21 mouse cellular contexts compared by ENCODE assay signal in the genomic region with DNA sequence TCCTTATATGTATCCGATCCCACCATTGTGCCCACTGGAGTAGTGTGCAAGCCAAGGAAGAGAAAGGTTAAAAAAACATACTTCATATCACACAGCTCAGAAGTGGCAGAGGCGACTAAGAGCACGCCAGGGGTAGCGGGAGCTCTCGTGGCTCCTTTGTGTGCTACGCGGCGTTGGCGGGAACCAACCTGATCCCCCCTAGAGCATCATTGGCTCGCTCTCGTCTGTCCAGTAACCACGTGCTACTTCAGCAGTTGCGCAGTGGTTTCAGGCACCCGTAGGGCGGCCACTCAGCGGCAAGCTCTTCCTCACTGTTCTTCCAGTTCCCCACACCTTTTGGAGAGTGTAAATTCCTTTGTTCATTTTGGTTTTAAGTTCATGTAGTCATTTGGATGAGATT.
DNase-seq lines count a peak whose midpoint lies in the region; TF ChIP-seq lines count a peak whose summit lies in the region.
"Had no signal": no experiment of that assay in that cellular context is flagged by ENCODE, and none has a peak within 500 bp of the region (broad histone marks: within the 10 kb centered on the region; RNA-seq: fewer than 3 reads in every experiment).

No protein-coding gene starts in this region.

- peaks cover 5% of the 10 kb centered on the region for H3K4me1 ChIP-seq in testis, adult 2 months (ENCODE audit: control insufficient read depth, insufficient read depth, low read length)
- H3K4me1 ChIP-seq: forebrain, embryonic 13.5 days had no signal

- intact Hi-C loops in heart, postnatal 25 days (cut with DNase I), result no loop called here
- intact Hi-C loops in left cerebral cortex, postnatal 14 days (cut with DNase I), result loop anchor here (10.0 kb wide), 1 partner anchor 394 kb away; no protein-coding TSS in a partner anchor

- H3K4me3 ChIP-seq in testis, adult 2 months (ENCODE audit: control insufficient read depth, low read depth, low read length), result peak overlapping the region; percentile 43
- H3K4me3 ChIP-seq: embryonic facial prominence, embryonic 10.5 days; embryonic facial prominence, embryonic 12.5 days; forebrain, embryonic 13.5 days; forebrain, embryonic 15.5 days had no signal

- H3K36me3 ChIP-seq in testis, adult 2 months (ENCODE audit: control insufficient read depth, insufficient read depth, low read length), result no peaks in the 10 kb centered on the region
- H3K36me3 ChIP-seq: embryonic facial prominence, embryonic 10.5 days; embryonic facial prominence, embryonic 12.5 days; forebrain, embryonic 15.5 days had no signal

- no peak overlapping the region for H3K27ac ChIP-seq in testis, adult 2 months (ENCODE audit: control insufficient read depth, insufficient read depth, low read depth, low read length)
- H3K27ac ChIP-seq: embryonic facial prominence, embryonic 10.5 days; embryonic facial prominence, embryonic 12.5 days; forebrain, embryonic 13.5 days; forebrain, embryonic 15.5 days had no signal

- TF ChIP-seq CTCF in testis, adult 2 months (IDR thresholded peaks at IDR 0.05; ENCODE audit: control insufficient read depth, insufficient read depth, insufficient replicate concordance, low read depth, low read length), result no peak

- H3K27me3 ChIP-seq in testis, adult 2 months (ENCODE audit: control insufficient read depth, insufficient read depth, low read length), result no peaks in the 10 kb centered on the region
- H3K27me3 ChIP-seq: CH12.LX; forebrain, embryonic 15.5 days had no signal

- DNase-seq in heart, adult 11 months, result peak; percentile 85
- no peak for DNase-seq in heart, postnatal 25 days (ENCODE audit: low spot score)
- DNase-seq in testis, postnatal 14 days (ENCODE audit: low spot score), result no peak
- peak; percentile 53 for DNase-seq in ZHBTc4 (ENCODE audit: low read depth, low spot score)
- DNase-seq in left cerebral cortex, postnatal 14 days (ENCODE audit: low spot score in 2 of 2), result no peak
- DNase-seq: adrenal gland, adult 2 months; adrenal gland, postnatal 10 days; adrenal gland, postnatal 25 days; B cell, adult 2 months; cerebellum, adult 11-12 months; cerebellum, adult 2 months; cerebellum, adult 9-10 months; cerebellum, postnatal 10 days; cerebellum, postnatal 25 days; forebrain, postnatal 0 days had no signal

- TF ChIP-seq POLR2A in testis, adult 2 months (IDR thresholded peaks at IDR 0.05; ENCODE audit: control insufficient read depth, low read depth, low read length), result peak; percentile 48; the same call in 1 of the 2 replicates

Comparison
In these comparisons a context has a peak if more than half of its experiments do, and no peak if none do; other contexts are left out.
1. DNase-seq: peak in heart, adult 11 months (single experiment) and ZHBTc4 (single experiment); none in heart, postnatal 25 days (single experiment), testis, postnatal 14 days (single experiment) and left cerebral cortex, postnatal 14 days (0 of 2).